Mouse (Mus musculus) gonadal fat pad, adult 2 months (tissue): Measurements from ENCODE around the gene Wfdc6b. TPM values are rescaled to one million over a fixed set of nuclear protein-coding genes. Genes with fewer than 3 reads are reported as not detected.
"Not testable (repeated sequence)": the region's sequence is repeated elsewhere in the genome, so short reads cannot be mapped to it uniquely, and the experiment has no call there.

Experiments
- DNase-seq: peaks from one replicate; pipeline ENCODE4 v3.0.0-alpha.2; 2012; ENCODE audit warnings: low read depth
- polyA plus RNA-seq: library from polyadenylated mRNA; depleted of rRNA; stranded (reverse); fragments of >200 nt; gene quantifications from 2 replicates; pipeline ENCODE4 v1.2.3, GENCODE M21; 2012; rRNA removed

Wfdc6b gene
- 159 and 208 TPM in 2 replicates for polyA plus RNA-seq

- not testable (repeated sequence) for DNase-seq
Measured at GRCm38 (mm10) chr2:164613471-164613870, at the start of gene Wfdc6b, which contains the start of gene Wfdc8. TSS of gene Wfdc6b (plus strand) at chr2:164613522. TSS of gene Wfdc8 (minus strand) at chr2:164613626.

- DNase-seq = no peak
Measured at GRCm38 (mm10) chr2:164564346-164564745, 49.0 kb upstream of the Wfdc6b start.

- DNase-seq = no peak
Measured at GRCm38 (mm10) chr2:164566997-164567396, 46.3 kb upstream of the Wfdc6b start.

DNA sequence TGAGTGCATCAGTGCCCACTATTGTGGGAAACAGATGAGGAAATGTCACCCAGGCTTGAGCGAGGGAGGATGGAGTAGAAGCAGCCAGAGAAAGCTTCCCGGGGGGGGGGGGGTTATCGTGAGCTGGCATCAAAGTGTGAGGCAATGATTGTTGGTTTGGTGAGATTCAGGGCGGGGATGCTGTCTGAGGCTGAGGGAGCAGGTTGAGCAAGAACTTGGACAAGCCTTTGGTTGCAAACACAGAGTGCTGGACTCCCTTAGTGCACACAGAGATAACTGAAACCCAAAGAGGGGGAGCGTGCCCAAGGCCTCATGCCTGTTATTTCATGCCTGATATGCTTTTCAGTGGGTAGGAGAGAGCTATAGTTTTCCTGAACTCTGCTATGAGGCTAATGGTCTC is 45.9 kb upstream of the Wfdc6b start:
- no peak for DNase-seq

DNA sequence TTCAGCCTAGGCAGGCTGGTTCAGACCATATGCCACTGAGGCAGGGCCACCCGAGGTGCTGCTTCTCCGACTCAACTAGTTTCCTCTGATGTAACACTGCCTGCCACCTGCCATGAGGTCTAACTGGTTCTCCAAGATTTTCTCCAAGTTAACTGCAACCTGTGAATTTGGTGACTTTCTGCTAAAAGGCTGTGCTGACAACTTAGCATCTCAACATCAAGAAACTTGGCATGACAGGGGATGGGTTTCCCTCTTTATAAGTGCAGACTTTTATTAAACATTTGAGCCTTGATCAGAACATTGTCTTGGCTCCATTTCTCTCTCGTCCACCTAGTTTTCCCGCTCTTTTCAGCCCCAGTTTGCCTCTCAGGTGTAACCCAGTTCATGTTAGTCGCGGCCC is 40.0 kb upstream of the Wfdc6b start, which contains the start of gene Spint3:
Gene Spint3, minus strand, starts transcription at position 101 of the 400 bp plus-strand sequence.
- DNase-seq = not testable (repeated sequence)

DNA sequence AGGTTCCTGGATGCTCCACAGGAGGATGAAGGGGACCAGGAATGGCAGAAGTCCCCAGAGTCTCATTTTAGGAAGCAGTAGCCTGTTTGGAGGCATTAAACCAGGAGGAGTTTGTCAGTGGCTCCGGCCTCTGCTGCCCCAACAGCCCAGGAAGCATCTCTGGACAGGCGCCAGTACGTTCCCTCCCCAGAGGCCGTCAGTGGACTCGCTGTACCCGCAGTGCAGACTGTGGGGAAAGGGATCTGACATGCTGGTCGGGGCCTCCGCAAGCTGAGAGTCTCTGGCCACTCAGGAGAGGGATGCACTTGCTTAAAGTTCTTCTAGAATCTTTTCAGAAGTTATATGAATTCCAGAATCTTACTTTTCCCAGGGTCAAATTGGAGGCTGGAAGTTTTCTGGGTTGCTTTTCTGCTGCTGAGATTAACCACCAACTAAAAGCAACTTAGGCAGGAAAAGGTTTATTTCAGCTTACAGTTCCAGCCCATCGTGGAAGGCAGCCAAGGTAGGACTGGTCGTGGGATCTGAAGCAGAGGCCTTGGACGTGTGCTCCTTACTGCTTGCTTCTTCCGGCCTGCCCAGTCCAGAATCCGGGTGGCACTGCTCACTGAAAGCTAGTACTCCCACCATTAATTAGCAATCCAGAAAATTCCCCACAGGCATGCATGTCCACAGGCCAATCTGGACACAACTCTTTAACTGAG is 28.1 kb upstream of the Wfdc6b start, which contains the start of gene Wfdc6a:
Gene Wfdc6a, minus strand, starts transcription at position 423 of the 701 bp plus-strand sequence.
- DNase-seq = not testable (repeated sequence)

- DNase-seq = no peak
Measured at GRCm38 (mm10) chr2:164592014-164592413, 21.3 kb upstream of the Wfdc6b start.

- no peak for DNase-seq
Measured at GRCm38 (mm10) chr2:164593494-164593893, 19.8 kb upstream of the Wfdc6b start, which contains the start of gene Eppin. TSS of gene Eppin (minus strand) at chr2:164593594.

DNA sequence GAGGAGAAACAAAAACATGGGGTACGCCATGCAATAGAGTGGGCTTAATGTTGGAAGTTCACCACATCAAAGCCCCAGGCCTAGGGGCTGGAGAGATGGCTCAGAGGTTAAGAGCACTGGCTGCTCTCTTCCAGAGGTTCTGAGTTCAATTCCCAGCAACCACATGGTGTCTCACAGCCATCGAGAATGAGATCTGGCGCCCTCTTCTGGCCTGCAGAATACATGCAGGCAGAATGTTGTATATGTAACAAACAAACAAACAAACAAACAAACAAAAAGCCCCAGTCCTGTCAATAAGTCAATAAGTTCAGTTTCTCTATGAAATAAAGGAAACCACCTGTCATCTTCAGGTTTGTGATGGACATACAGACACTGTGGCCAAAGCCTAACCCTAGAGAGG is 13.1 kb upstream of the Wfdc6b start:
- DNase-seq = no peak

GRCm38 (mm10) chr2:164603482-164603881 is 9.8 kb upstream of the Wfdc6b start:
- DNase-seq = no peak

- DNase-seq = no peak
Measured at GRCm38 (mm10) chr2:164604411-164604810, 8.9 kb upstream of the Wfdc6b start.

DNA sequence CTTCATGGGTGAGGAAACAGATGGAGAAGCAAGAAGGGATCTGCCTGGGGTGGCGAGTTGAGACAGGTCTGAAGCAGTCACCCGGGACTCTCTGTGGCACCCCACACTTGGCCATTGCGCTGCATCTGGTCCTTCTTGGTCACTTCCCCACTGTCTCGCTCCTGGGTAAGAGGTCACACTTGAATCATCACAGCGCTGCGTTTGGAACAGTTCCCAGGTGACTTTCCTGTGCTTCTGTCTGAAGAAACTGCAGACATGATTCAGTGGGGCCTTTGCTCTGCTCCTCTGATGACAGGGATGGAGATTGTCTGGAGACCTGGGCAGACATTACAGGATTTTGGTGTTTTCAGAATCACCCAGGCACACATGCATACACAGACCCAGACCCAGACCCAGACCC is 4.5 kb upstream of the Wfdc6b start:
- no peak for DNase-seq

- DNase-seq = no peak
Measured at GRCm38 (mm10) chr2:164615386-164615785, 2.1 kb downstream of the Wfdc6b start.

DNA sequence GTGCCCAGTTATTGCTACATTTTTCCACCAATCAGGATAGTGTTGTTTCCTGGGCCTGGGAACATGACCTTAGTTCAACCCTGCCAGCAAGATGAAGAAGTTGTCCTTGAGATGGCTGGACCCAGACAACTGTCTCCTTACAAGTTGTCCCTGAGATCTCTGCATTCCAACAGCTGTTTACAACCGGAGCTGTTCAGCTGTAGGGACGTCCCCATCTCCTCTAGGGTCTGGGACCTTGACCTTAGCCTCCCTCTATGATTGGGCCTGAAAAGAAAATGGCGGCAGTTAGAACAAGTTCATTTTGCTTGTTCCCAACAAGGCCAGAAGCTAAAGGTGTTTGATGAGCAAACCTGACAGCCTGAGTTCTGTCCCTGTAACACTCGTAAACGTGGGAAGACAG is 5.7 kb downstream of the Wfdc6b start:
- DNase-seq = no peak

DNA sequence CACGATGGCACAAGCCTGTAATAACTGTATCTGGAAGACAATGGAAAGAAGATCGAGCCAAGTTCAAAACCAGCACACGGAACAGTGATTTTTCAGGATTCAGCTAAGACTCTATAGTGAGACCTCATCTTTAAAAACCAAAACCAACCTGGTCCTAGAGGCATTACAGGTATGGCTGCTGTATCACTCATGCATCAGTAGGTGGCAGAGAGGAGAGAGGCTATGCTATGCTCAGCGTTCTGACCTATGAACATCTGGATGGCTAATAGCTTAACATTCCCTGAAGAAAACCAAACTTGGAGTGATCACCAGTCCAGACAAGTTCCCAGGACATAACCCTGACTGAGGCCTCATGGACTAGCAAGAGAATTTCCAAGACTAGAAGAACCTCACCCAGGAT is 8.5 kb downstream of the Wfdc6b start:
- no peak for DNase-seq

- DNase-seq = no peak
Measured at GRCm38 (mm10) chr2:164635266-164635665, 21.9 kb downstream of the Wfdc6b start.

GRCm38 (mm10) chr2:164638696-164639095 is 25.4 kb downstream of the Wfdc6b start, which contains the start of gene Wfdc16:
TSS of gene Wfdc16 (minus strand) at chr2:164638796.
- no peak for DNase-seq

GRCm38 (mm10) chr2:164641129-164641528 is 27.8 kb downstream of the Wfdc6b start:
- DNase-seq = no peak

DNA sequence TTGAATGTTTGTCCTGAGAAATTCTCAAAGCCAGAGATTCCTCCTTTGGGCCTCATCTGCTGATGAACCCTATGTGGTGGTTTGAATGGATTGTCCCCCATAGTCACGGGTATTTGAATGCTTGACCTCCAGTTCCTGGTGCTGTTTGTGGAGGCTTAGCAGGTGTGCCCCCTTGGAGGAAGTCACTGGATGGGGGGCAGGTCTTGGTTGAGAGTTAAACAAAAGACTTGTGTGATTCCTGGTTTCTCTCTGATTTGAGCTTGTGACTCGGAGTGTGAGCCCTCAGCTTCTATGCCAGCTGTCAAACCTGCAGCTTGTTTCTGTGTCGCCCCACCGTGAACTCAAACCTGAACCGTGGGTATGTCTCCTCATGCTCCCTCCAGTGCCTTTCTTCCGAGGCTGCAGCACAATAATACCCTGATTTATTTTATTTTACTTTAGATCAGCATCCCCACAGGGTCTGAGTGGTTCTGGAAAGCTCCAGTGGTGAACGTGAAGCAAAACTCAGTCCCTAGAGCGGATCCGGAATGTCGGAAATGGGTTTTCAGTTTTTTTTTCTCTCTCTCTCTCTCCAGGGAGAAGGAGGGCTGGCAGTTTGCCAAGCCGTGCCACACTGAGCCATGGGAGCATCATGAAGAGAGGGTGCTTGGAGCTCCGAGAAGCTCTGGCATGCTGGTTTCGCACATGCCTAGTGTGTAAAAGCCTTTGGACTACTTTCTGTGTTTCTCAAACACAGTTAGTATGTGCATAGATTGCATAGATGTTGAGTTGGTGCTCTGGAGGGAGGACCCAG is 28.8 kb downstream of the Wfdc6b start:
- no peak for DNase-seq

GRCm38 (mm10) chr2:164655858-164656257 is 42.5 kb downstream of the Wfdc6b start, which contains the start of gene Wfdc10:
TSS of gene Wfdc10 (plus strand) at chr2:164656046.
- no peak for DNase-seq

DNA sequence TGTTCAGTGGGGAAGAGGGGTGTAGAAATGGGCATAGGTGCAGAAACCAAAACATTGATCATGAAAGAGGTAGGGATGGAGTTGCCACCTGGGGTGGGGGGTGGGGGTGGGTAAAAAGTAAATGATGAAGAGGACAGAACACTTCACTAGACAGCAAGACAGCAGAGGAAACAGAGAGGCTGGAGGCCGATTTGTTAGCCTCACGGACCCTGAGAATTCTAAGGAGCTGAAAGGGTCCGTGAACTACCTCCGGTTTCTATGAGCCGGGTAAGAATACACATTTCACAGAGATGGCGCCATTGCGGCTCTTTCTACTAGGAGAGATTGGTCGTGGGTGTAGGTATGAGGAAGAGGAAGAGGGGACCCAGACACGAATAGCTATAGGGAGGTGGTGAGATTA is 43.2 kb downstream of the Wfdc6b start, which contains the start of gene Wfdc9:
Gene Wfdc9, minus strand, starts transcription at position 101 of the 400 bp plus-strand sequence.
- DNase-seq = no peak

- no peak for DNase-seq
Measured at GRCm38 (mm10) chr2:164664851-164665250, 51.5 kb downstream of the Wfdc6b start.
